Mouse (Mus musculus): Measurements from ENCODE around the gene Slc2a6. TPM values are rescaled to one million over a fixed set of nuclear protein-coding genes. Genes with fewer than 3 reads are reported as not detected.
A peak's percentile ranks its signal among the peaks of the same experiment; 100 is the strongest.

Gene Slc2a6
- polyA plus RNA-seq (2015; fragmentation: Nextera tagmentation; extraction: Ambion mirVana) = 0.31 and 0.47 TPM in 2 replicates

GRCm38 (mm10) chr2:27027618-27028436, at the start of gene Slc2a6:
Gene Slc2a6 (minus strand): TSS chr2:27027998.
- peak; percentile 85 for DNase-seq
- TF ChIP-seq EP300 (IDR thresholded peaks at IDR 0.05; ENCODE audit: low read depth) (no peak), CTCF (IDR thresholded peaks at IDR 0.05; ENCODE audit: low read depth) (no peak)
- Histone ChIP-seq H3K4me1 (ENCODE audit: insufficient read depth) (peaks cover 21% of the 10 kb centered on the region), H3K36me3 (replicated peaks; ENCODE audit: insufficient read depth, low read length) (no peaks in the 10 kb centered on the region), H3K9me3 (ENCODE audit: low read length) (no peaks in the 10 kb centered on the region), H3K4me2 (ENCODE audit: low read depth, low read length) (peak within 1 kb of the TSS; percentile 61), H3K27me3 (ENCODE audit: insufficient read depth, low read length) (no peaks in the 10 kb centered on the region), H3K9ac (replicated peaks) (no peak within 1 kb of the TSS), H3K4me3 (ENCODE audit: low read depth, low read length) (peak within 1 kb of the TSS; percentile 11; the same call in 1 of the 2 replicates), H3K27ac (ENCODE audit: low read depth) (peak within 1 kb of the TSS; percentile 40; the same call in 1 of the 2 replicates)
- WGBS (ENCODE audit: insufficient replicate concordance) = 4% methylated on average over 38 of the region's 38 CpGs
- peak; percentile 87 for ATAC-seq

GRCm38 (mm10) chr2:27075485-27075884, 47.7 kb upstream of the Slc2a6 start:
- Histone ChIP-seq H3K27me3 (ENCODE audit: insufficient read depth, low read length) (peaks cover 8% of the 10 kb centered on the region; the same call in 1 of the 2 replicates), H3K4me2 (ENCODE audit: low read depth, low read length) (no peak overlapping the region), H3K9ac (replicated peaks) (no peak overlapping the region), H3K4me1 (ENCODE audit: insufficient read depth) (peaks cover 10% of the 10 kb centered on the region), H3K36me3 (replicated peaks; ENCODE audit: insufficient read depth, low read length) (no peaks in the 10 kb centered on the region), H3K9me3 (ENCODE audit: low read length) (no peaks in the 10 kb centered on the region), H3K4me3 (ENCODE audit: low read depth, low read length) (no peak overlapping the region), H3K27ac (ENCODE audit: low read depth) (no peak overlapping the region)
- TF ChIP-seq CTCF (IDR thresholded peaks at IDR 0.05; ENCODE audit: low read depth) (peak; percentile 82), EP300 (IDR thresholded peaks at IDR 0.05; ENCODE audit: low read depth) (no peak)
- ATAC-seq (peak; percentile 59), DNase-seq (peak; percentile 57)
- 52% methylated on average over 3 of the region's 3 CpGs for WGBS (ENCODE audit: insufficient replicate concordance)

GRCm38 (mm10) chr2:27074804-27075203, 47.0 kb upstream of the Slc2a6 start:
- no peaks in the 10 kb centered on the region for H3K36me3 ChIP-seq (replicated peaks; ENCODE audit: insufficient read depth, low read length)
- peaks cover 8% of the 10 kb centered on the region; the same call in 1 of the 2 replicates for H3K27me3 ChIP-seq (ENCODE audit: insufficient read depth, low read length)
- H3K4me1 ChIP-seq (ENCODE audit: insufficient read depth) = peaks cover 10% of the 10 kb centered on the region
- no peak overlapping the region for H3K4me3 ChIP-seq (ENCODE audit: low read depth, low read length)
- H3K27ac ChIP-seq (ENCODE audit: low read depth) = no peak overlapping the region
- H3K4me2 ChIP-seq (ENCODE audit: low read depth, low read length) = no peak overlapping the region
- DNase-seq = no peak
- H3K9ac ChIP-seq (replicated peaks) = no peak overlapping the region
- ATAC-seq = no peak
- H3K9me3 ChIP-seq (ENCODE audit: low read length) = no peaks in the 10 kb centered on the region
- TF ChIP-seq EP300 (IDR thresholded peaks at IDR 0.05; ENCODE audit: low read depth) (no peak), CTCF (IDR thresholded peaks at IDR 0.05; ENCODE audit: low read depth) (no peak)
- 76% methylated on average over 4 of the region's 4 CpGs for WGBS (ENCODE audit: insufficient replicate concordance)

GRCm38 (mm10) chr2:27073407-27073806, 45.6 kb upstream of the Slc2a6 start:
- WGBS (ENCODE audit: insufficient replicate concordance) = 62% methylated on average over 4 of the region's 4 CpGs
- Histone ChIP-seq H3K27ac (ENCODE audit: low read depth) (no peak overlapping the region), H3K36me3 (replicated peaks; ENCODE audit: insufficient read depth, low read length) (no peaks in the 10 kb centered on the region), H3K4me3 (ENCODE audit: low read depth, low read length) (no peak overlapping the region), H3K27me3 (ENCODE audit: insufficient read depth, low read length) (0 out of 2 replicates have a peak, but pooled peaks cover 3% of the 10 kb centered on the region), H3K4me1 (ENCODE audit: insufficient read depth) (no peaks in the 10 kb centered on the region), H3K9ac (replicated peaks) (no peak overlapping the region), H3K4me2 (ENCODE audit: low read depth, low read length) (no peak overlapping the region), H3K9me3 (ENCODE audit: low read length) (no peaks in the 10 kb centered on the region)
- TF ChIP-seq EP300 (IDR thresholded peaks at IDR 0.05; ENCODE audit: low read depth) = no peak
- DNase-seq (no peak), ATAC-seq (no peak)

- DNase-seq = no peak
- 66% methylated on average over 2 of the region's 2 CpGs for WGBS (ENCODE audit: insufficient replicate concordance)
- TF ChIP-seq CTCF (IDR thresholded peaks at IDR 0.05; ENCODE audit: low read depth) (no peak), EP300 (IDR thresholded peaks at IDR 0.05; ENCODE audit: low read depth) (no peak)
- Histone ChIP-seq H3K27ac (ENCODE audit: low read depth) (no peak within 1 kb of the TSS), H3K36me3 (replicated peaks; ENCODE audit: insufficient read depth, low read length) (no peaks in the 10 kb centered on the region), H3K9ac (replicated peaks) (no peak within 1 kb of the TSS), H3K4me1 (ENCODE audit: insufficient read depth) (no peaks in the 10 kb centered on the region), H3K4me2 (ENCODE audit: low read depth, low read length) (no peak within 1 kb of the TSS), H3K27me3 (ENCODE audit: insufficient read depth, low read length) (no peaks in the 10 kb centered on the region), H3K4me3 (ENCODE audit: low read depth, low read length) (no peak within 1 kb of the TSS), H3K9me3 (ENCODE audit: low read length) (no peaks in the 10 kb centered on the region)
- ATAC-seq = no peak
These were observed 44.2 kb upstream of the Slc2a6 start, which contains the start of gene Mymk for GRCm38 (mm10) chr2:27071978-27072377. Gene Mymk (minus strand): TSS chr2:27072179.

- Histone ChIP-seq H3K4me3 (ENCODE audit: low read depth, low read length) (no peak overlapping the region), H3K9ac (replicated peaks) (no peak overlapping the region), H3K4me1 (ENCODE audit: insufficient read depth) (no peaks in the 10 kb centered on the region), H3K4me2 (ENCODE audit: low read depth, low read length) (no peak overlapping the region), H3K36me3 (replicated peaks; ENCODE audit: insufficient read depth, low read length) (no peaks in the 10 kb centered on the region), H3K27me3 (ENCODE audit: insufficient read depth, low read length) (no peaks in the 10 kb centered on the region), H3K9me3 (ENCODE audit: low read length) (no peaks in the 10 kb centered on the region), H3K27ac (ENCODE audit: low read depth) (no peak overlapping the region)
- ATAC-seq (no peak), DNase-seq (peak; percentile 48)
- TF ChIP-seq CTCF (IDR thresholded peaks at IDR 0.05; ENCODE audit: low read depth) = no peak
- no peak for TF ChIP-seq EP300 (IDR thresholded peaks at IDR 0.05; ENCODE audit: low read depth)
- WGBS (ENCODE audit: insufficient replicate concordance) = 17% methylated on average over 4 of the region's 4 CpGs
These were observed 43.3 kb upstream of the Slc2a6 start for GRCm38 (mm10) chr2:27071137-27071536.

All from liver, postnatal 0 days (tissue).